Mouse (Mus musculus): ENCODE measurements at regions not wholly inside any gene's neighbourhood (a gene's known extent, or its start where the extent isn't known, plus 50 kb on each side); places are given as distances from the start of the nearest gene placed in this dataset.

- TF ChIP-seq GATA1 (IDR thresholded peaks at IDR 0.05; ENCODE audit: borderline replicate concordance, low read length), result no peak
- no peak for TF ChIP-seq FLI1 (IDR thresholded peaks at IDR 0.05; ENCODE audit: low read length)
These were observed 79.6 kb upstream of the Foxn3 start for GRCm38 (mm10) chr12:99643016-99643415.
